Mouse (Mus musculus) heart, embryonic 13.5 days (tissue): Measurements from ENCODE around the gene Phlda2. TPM values are rescaled to one million over a fixed set of nuclear protein-coding genes. Genes with fewer than 3 reads are reported as not detected.

Experiments used
- ATAC-seq: fragments of 200-750 bp; cut with Nextera tagmentation; 2 replicates; pipeline ENCODE4 v1.8.0; 2017; ENCODE audit warnings: moderate TSS enrichment; ENCODE audit not compliant: insufficient number of reproducible peaks, low FRiP score, low TSS enrichment; ENCODE audit errors: extremely low read depth
- H3K27ac ChIP-seq: fragments of 300-500 bp; sonication (generic); replicated peaks from 2 replicates; pipeline ENCODE4 v1.5.1; 2015; ENCODE audit warnings: moderate library complexity, mild to moderate bottlenecking, inconsistent platforms
- H3K27me3 ChIP-seq: fragments of 300-500 bp; sonication (generic); replicated peaks from 2 replicates; pipeline ENCODE4 v1.6.1; 2015; ENCODE audit warnings: mild to moderate bottlenecking, inconsistent platforms
- H3K36me3 ChIP-seq: fragments of 300-500 bp; sonication (generic); 2 replicates; pipeline ENCODE4 v1.6.1; 2015; ENCODE audit warnings: mild to moderate bottlenecking, inconsistent platforms
- H3K4me1 ChIP-seq: fragments of 300-500 bp; sonication (generic); 2 replicates; pipeline ENCODE4 v1.6.1; 2015; ENCODE audit warnings: inconsistent platforms
- H3K4me2 ChIP-seq: fragments of 300-500 bp; sonication (generic); 2 replicates; pipeline ENCODE4 v1.6.1; 2015; ENCODE audit warnings: inconsistent platforms, mild to moderate bottlenecking, moderate library complexity
- H3K4me3 ChIP-seq: fragments of 300-500 bp; sonication (generic); 2 replicates; pipeline ENCODE4 v1.5.1; 2015; ENCODE audit warnings: moderate library complexity, mild to moderate bottlenecking, inconsistent platforms
- H3K9ac ChIP-seq: fragments of 300-500 bp; sonication (generic); 2 replicates; pipeline ENCODE4 v1.6.1; 2015; ENCODE audit warnings: inconsistent platforms, mild to moderate bottlenecking, moderate library complexity
- H3K9me3 ChIP-seq: fragments of 300-500 bp; sonication (generic); 2 replicates; pipeline ENCODE4 v1.6.1; 2016; ENCODE audit warnings: inconsistent platforms
- WGBS: fragments of 180-500 bp; shearing (Covaris S2); methylation state at CpG from one replicate; pipeline ENCODE4 v1.1.7; 2015; ENCODE audit warnings: mixed read lengths; 5-methylcytosine and 5-hydroxymethylcytosine counted together
- polyA plus RNA-seq: library from polyadenylated mRNA; unstranded; fragments of >200 nt; fragmentation: Nextera tagmentation; extraction: Ambion mirVana; gene quantifications from 2 replicates; pipeline ENCODE4 v1.2.1, GENCODE M21; 2015

Gene Phlda2
- polyA plus RNA-seq, 1 experiment from 2014 or later: 1.2 TPM

DNA sequence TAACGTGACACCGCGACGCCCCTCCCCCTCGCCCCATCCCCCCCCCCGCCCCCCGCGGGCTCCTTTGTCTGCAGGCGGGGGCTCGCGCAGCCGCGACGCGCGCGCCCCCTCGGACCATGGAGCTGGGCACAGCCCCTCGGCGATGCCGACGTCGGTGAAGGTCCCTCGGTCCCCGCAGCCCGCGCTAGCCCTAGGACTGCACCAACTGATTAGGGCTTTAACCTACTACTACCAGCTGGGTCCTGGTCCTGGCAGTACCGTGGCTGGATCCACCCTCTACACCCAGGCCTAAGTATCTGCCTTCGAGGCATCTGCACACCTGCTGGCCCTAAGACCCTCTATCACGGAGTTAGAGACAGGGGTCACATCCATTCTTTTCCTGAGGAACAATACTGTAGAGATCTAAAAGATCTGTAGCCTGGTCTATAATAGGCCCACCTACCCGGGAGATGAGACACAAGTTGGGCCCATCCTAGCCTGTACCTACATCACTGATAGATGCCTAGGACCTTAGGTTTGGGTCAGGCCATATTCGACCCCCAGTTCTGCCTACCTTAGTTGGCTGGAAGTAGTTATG, 41.6 kb downstream of the Phlda2 start:
- Histone ChIP-seq H3K9me3 (peaks cover 21% of the 10 kb centered on the region), H3K27me3 (peaks cover 10% of the 10 kb centered on the region; the same call in 1 of the 2 replicates), H3K27ac (peak overlapping the region; percentile 72), H3K4me3 (peak overlapping the region; percentile 71), H3K9ac (peak overlapping the region; percentile 72), H3K36me3 (peaks cover 3% of the 10 kb centered on the region; the same call in 1 of the 2 replicates), H3K4me1 (peaks cover 46% of the 10 kb centered on the region), H3K4me2 (peak overlapping the region; percentile 79)
- WGBS: 29% methylated on average over 15 of the region's 32 CpGs
- ATAC-seq: 0 out of 2 replicates have a peak, but pooled peaks have one; percentile 3

DNA sequence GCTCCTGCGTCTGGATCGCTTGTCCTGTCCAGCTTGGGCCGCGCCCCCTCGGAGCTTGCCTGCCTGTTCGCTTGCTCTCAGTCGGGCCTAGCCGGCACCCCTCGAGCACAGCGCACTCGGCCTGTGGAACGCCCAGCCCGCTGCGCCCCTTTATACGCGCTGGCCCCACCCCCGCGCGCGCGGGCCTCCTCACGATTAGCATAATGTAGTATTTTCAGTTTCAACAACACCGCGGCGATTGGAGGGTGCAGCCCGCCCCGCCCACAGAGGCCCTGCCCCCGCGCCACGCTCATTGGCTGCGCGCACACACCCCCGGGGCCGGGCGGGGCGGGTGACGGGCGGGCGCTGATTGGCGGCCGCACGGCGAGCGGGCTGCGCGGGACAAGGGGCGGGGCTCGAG, 42.1 kb downstream of the Phlda2 start, which contains the start of gene Cdkn1c:
Gene Cdkn1c (minus strand): TSS at position 177 of the 400 bp plus-strand sequence.
- peak; percentile 76 for ATAC-seq
- whole genome bisulfite sequencing: 24% methylated on average over 39 of the region's 48 CpGs

GRCm38 (mm10) chr7:143460217-143460834, 42.6 kb downstream of the Phlda2 start:
- peak overlapping the region; percentile 80 for H3K27ac ChIP-seq
- peaks cover 2% of the 10 kb centered on the region; the same call in 1 of the 2 replicates for H3K27me3 ChIP-seq
- 33% methylated on average over 60 of the region's 60 CpGs for WGBS
- ATAC-seq: no peak
- peak overlapping the region; percentile 88 for H3K9ac ChIP-seq
- H3K4me3 ChIP-seq: peak overlapping the region; percentile 71
- H3K36me3 ChIP-seq: peaks cover 3% of the 10 kb centered on the region; the same call in 1 of the 2 replicates
- H3K4me2 ChIP-seq: peak overlapping the region; percentile 79
- peaks cover 36% of the 10 kb centered on the region for H3K4me1 ChIP-seq
- H3K9me3 ChIP-seq: peaks cover 21% of the 10 kb centered on the region

More for the DNA sequence above, 42.1 kb downstream of the Phlda2 start, which contains the start of gene Cdkn1c:
- peak within 1 kb of the TSS; percentile 71 for H3K4me3 ChIP-seq
- peak within 1 kb of the TSS; percentile 79 for H3K4me2 ChIP-seq
- H3K9me3 ChIP-seq: peaks cover 21% of the 10 kb centered on the region
- peak within 1 kb of the TSS; percentile 80 for H3K27ac ChIP-seq
- H3K4me1 ChIP-seq: peaks cover 41% of the 10 kb centered on the region
- H3K36me3 ChIP-seq: peaks cover 3% of the 10 kb centered on the region; the same call in 1 of the 2 replicates
- H3K27me3 ChIP-seq: peaks cover 7% of the 10 kb centered on the region; the same call in 1 of the 2 replicates
- H3K9ac ChIP-seq: peak within 1 kb of the TSS; percentile 88

DNA sequence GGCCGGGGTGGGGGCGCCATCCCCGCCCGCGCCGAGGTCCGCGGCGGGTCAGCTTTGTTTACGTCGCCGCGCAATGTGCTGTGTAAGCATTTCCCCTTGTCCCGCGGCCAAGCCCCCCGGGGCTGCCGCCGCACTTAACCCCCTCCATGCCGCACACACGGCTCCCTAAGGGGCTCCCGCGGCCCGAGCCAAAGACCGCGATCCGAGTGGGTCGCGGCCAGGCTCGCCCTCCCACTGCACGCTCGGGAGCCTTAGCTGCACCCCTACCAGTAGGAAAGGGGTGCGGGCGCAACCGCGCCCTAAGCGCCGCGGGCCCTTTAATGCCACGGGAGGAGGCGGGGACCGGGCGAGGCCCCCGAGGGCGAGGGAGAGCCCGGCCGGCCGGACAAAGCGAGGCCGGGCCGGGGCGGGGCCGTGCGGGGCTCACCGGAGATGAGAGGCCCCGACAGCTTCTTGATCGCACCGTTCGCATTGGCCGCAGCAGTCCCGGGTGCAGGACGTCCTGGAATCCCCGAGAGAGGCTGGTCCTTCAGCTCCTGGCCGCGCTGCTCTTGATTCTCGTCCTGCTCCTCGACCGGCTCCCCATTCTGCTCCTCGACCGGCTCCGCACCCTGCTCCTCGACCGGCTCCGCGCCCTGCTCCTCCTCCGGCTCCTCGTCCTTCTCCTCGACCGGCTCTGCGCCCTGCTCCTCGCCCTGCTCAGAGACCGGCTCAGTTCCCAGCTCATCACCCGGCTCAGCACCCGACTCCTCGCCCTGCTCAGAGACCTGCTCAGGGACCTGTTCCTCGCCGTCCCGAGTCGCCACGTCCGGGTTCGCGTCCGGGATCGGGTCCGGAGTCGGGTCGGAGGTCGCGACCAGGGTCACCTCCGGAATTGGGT, 43.4 kb downstream of the Phlda2 start:
- peaks cover 21% of the 10 kb centered on the region for H3K9me3 ChIP-seq
- no peak for ATAC-seq
- no peaks in the 10 kb centered on the region; the same call in 1 of the 2 replicates for H3K27me3 ChIP-seq
- H3K36me3 ChIP-seq: peaks cover 3% of the 10 kb centered on the region; the same call in 1 of the 2 replicates
- H3K4me2 ChIP-seq: peak overlapping the region; percentile 79
- peak overlapping the region; percentile 71 for H3K4me3 ChIP-seq
- peaks cover 28% of the 10 kb centered on the region for H3K4me1 ChIP-seq
- H3K27ac ChIP-seq: peak overlapping the region; percentile 80
- WGBS: 19% methylated on average over 100 of the region's 100 CpGs
- H3K9ac ChIP-seq: peak overlapping the region; percentile 88

DNA sequence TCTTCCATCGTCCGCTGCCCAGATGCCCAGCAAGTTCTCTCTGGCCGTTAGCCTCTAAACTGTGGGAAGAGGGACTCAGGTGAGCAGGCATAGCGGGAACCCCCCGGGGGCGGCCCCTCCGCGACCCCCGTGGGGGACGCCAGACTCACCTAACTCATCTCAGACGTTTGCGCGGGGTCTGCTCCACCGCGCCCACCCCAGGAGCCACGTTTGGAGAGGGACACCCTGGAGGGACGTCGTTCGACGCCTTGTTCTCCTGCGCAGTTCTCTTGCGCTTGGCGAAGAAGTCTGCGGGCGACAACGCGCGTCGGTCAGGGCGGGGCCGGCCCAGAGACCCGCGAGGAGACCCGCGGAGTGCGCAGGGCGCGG, 44.0 kb downstream of the Phlda2 start:
- WGBS: 19% methylated on average over 38 of the region's 38 CpGs
- ATAC-seq: no peak
- peaks cover 3% of the 10 kb centered on the region; the same call in 1 of the 2 replicates for H3K36me3 ChIP-seq

More for the DNA sequence above, 44.0 kb downstream of the Phlda2 start:
- Histone ChIP-seq H3K27me3 (no peaks in the 10 kb centered on the region; the same call in 1 of the 2 replicates), H3K4me3 (peak overlapping the region; percentile 71), H3K4me2 (peak overlapping the region; percentile 79), H3K4me1 (peaks cover 22% of the 10 kb centered on the region), H3K9ac (peak overlapping the region; percentile 88), H3K9me3 (peaks cover 21% of the 10 kb centered on the region), H3K27ac (peak overlapping the region; percentile 80)

Other genes with a start within 250 kb of the Phlda2 start
- 621 and 622 TPM in 2 replicates for gene Cdkn1c, start 42.1 kb downstream of the Phlda2 start, polyA plus RNA-seq
- gene Slc22a18, start 29.4 kb downstream of the Phlda2 start, polyA plus RNA-seq: 0.90 and 1.3 TPM in 2 replicates
- 217 and 223 TPM in 2 replicates for gene Nap1l4, start 46.0 kb upstream of the Phlda2 start, polyA plus RNA-seq
- gene Cars, start 96.9 kb upstream of the Phlda2 start, polyA plus RNA-seq: 26.6 and 31.4 TPM in 2 replicates
- gene Tnfrsf26, start 125.6 kb upstream of the Phlda2 start, polyA plus RNA-seq: 0.46 and 0.62 TPM in 2 replicates
- 3.8 and 5.3 TPM in 2 replicates for gene Tnfrsf22, start 146.5 kb upstream of the Phlda2 start, polyA plus RNA-seq
- gene Tnfrsf23, start 182.7 kb upstream of the Phlda2 start, polyA plus RNA-seq: 2.4 and 3.1 TPM in 2 replicates